Mouse (Mus musculus) cortical plate, adult 2 months (tissue): ENCODE data around the gene Dnajc3.

Source experiments
- CTCF ChIP-seq: fragments of 200-500 bp; IDR thresholded peaks from 2 replicates; pipeline ENCODE4 v1.5.1; 2011; ENCODE audit warnings: mild to moderate bottlenecking, control low read depth, low read length; ENCODE audit not compliant: insufficient read depth; ENCODE audit errors: extremely low read depth
- POLR2A ChIP-seq: fragments of 200-500 bp; IDR thresholded peaks from 2 replicates; pipeline ENCODE4 v1.6.1; 2011; ENCODE audit warnings: mild to moderate bottlenecking, low read length, control low read depth; ENCODE audit not compliant: insufficient read depth; ENCODE audit errors: extremely low read depth

- no peak for TF ChIP-seq POLR2A
- TF ChIP-seq CTCF: no peak
These were observed 70.3 kb downstream of the Dnajc3 start for GRCm38 (mm10) chr14:119008031-119008590.
